8 mouse cellular contexts compared by ENCODE assay signal in the genomic region with DNA sequence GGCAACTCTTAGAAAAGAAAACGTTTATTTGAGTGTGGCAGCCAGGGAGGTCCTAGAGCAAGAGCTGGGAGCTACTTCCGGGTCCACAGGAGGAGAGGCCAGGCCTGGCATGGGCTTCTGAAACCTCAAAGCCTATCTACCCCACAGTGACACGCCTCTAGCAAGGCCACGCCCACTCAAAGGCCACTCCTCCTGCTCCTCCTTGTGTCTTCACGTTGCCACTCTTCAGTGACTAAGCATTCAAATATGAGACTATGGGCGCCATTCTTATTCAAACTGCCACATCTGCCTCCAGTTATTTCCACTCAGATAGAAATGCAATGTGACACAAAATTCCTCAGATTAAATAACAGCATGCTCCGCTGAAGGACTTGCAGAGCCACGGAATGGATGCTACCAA. TPM values are rescaled to one million over a fixed set of nuclear protein-coding genes. Genes with fewer than 3 reads are reported as not detected.
DNase-seq lines count a peak whose midpoint lies in the region; ATAC-seq and TF ChIP-seq lines count a peak whose summit lies in the region.

No protein-coding gene starts in this region.

- H3K4me3 ChIP-seq in ES-Bruce4 (ENCODE audit: low read depth, low read length) = peak overlapping the region; percentile 40
- no peak overlapping the region for H3K4me3 ChIP-seq in embryonic facial prominence, embryonic 14.5 days (ENCODE audit: low read depth, low read length)
- H3K4me3 ChIP-seq in intestine, postnatal 0 days (ENCODE audit: low read depth, low read length) = no peak overlapping the region
- H3K4me3 ChIP-seq in stomach, embryonic 14.5 days (ENCODE audit: low read depth, low read length) = no peak overlapping the region

- no peak for TF ChIP-seq POLR2A in ES-Bruce4 (IDR thresholded peaks at IDR 0.05; ENCODE audit: insufficient read depth, low read length)

- peak; percentile 67; the same call in 1 of the 2 replicates for ATAC-seq in embryonic facial prominence, embryonic 14.5 days (ENCODE audit: low read depth)
- ATAC-seq in intestine, postnatal 0 days = peak; percentile 71; the same call in 1 of the 2 replicates
- ATAC-seq in stomach, embryonic 14.5 days (ENCODE audit: insufficient number of reproducible peaks, insufficient read depth, low FRiP score, low read depth) = peak; percentile 83; the same call in 1 of the 2 replicates

- TF ChIP-seq CTCF in ES-Bruce4 (IDR thresholded peaks at IDR 0.05; ENCODE audit: low read depth, low read length) = no peak
- no peak for TF ChIP-seq CTCF in intestine, postnatal 0 days (IDR thresholded peaks at IDR 0.05; ENCODE audit: low read depth)

- DNase-seq in 416B (ENCODE audit: low read depth) = peak; percentile 79
- peak; percentile 90 for DNase-seq in embryonic facial prominence, embryonic 14.5 days (ENCODE audit: low spot score)
- peak; percentile 74 for DNase-seq in lung, postnatal 36 days
- DNase-seq in frontal cortex, postnatal 14 days (ENCODE audit: low spot score in 2 of 2) = no peak
- no peak for DNase-seq in urinary bladder, adult 2 months (ENCODE audit: low spot score)

- H3K36me3 ChIP-seq in ES-Bruce4 (ENCODE audit: control insufficient read depth, insufficient read depth, low read length, poor library complexity, severe bottlenecking) = no peaks in the 10 kb centered on the region
- peaks cover 11% of the 10 kb centered on the region; the same call in 1 of the 2 replicates for H3K36me3 ChIP-seq in embryonic facial prominence, embryonic 14.5 days (ENCODE audit: control insufficient read depth, insufficient read depth, low read length)
- no peaks in the 10 kb centered on the region; the same call in 1 of the 2 replicates for H3K36me3 ChIP-seq in intestine, postnatal 0 days (ENCODE audit: control insufficient read depth, insufficient read depth)
- H3K36me3 ChIP-seq in stomach, embryonic 14.5 days (ENCODE audit: control insufficient read depth, insufficient read depth, low read length) = no peaks in the 10 kb centered on the region; the same call in 1 of the 2 replicates

- peak overlapping the region; percentile 62 for H3K27ac ChIP-seq in ES-Bruce4 (ENCODE audit: insufficient read depth, low read length)
- H3K27ac ChIP-seq in embryonic facial prominence, embryonic 14.5 days (replicated peaks; ENCODE audit: low read depth, low read length) = peak overlapping the region; percentile 75
- H3K27ac ChIP-seq in intestine, postnatal 0 days (ENCODE audit: low read depth, low read length) = no peak overlapping the region
- no peak overlapping the region for H3K27ac ChIP-seq in stomach, embryonic 14.5 days (ENCODE audit: low read length)

- H3K9ac ChIP-seq in ES-Bruce4 (ENCODE audit: low read depth, poor library complexity, severe bottlenecking) = no peak overlapping the region; the same call in 1 of the 2 replicates
- H3K9ac ChIP-seq in embryonic facial prominence, embryonic 14.5 days (ENCODE audit: low read depth, low read length) = no peak overlapping the region
- no peak overlapping the region for H3K9ac ChIP-seq in intestine, postnatal 0 days (ENCODE audit: low read depth, low read length)
- H3K9ac ChIP-seq in stomach, embryonic 14.5 days (replicated peaks; ENCODE audit: low read depth, low read length) = no peak overlapping the region

- no peaks in the 10 kb centered on the region for H3K27me3 ChIP-seq in ES-Bruce4 (ENCODE audit: control insufficient read depth, insufficient read depth, low read length, poor library complexity, severe bottlenecking)
- no peaks in the 10 kb centered on the region for H3K27me3 ChIP-seq in embryonic facial prominence, embryonic 14.5 days (replicated peaks; ENCODE audit: control insufficient read depth, insufficient read depth, low read length)
- H3K27me3 ChIP-seq in intestine, postnatal 0 days (replicated peaks; ENCODE audit: control insufficient read depth, insufficient read depth, low read length) = no peaks in the 10 kb centered on the region
- H3K27me3 ChIP-seq in stomach, embryonic 14.5 days (ENCODE audit: control insufficient read depth, insufficient read depth, low read length) = no peaks in the 10 kb centered on the region

- no peaks in the 10 kb centered on the region for H3K9me3 ChIP-seq in ES-Bruce4 (replicated peaks; ENCODE audit: control insufficient read depth, insufficient read depth, low read length, poor library complexity, severe bottlenecking)
- H3K9me3 ChIP-seq in embryonic facial prominence, embryonic 14.5 days (ENCODE audit: control insufficient read depth, low read length) = no peaks in the 10 kb centered on the region
- H3K9me3 ChIP-seq in intestine, postnatal 0 days (ENCODE audit: control insufficient read depth) = no peaks in the 10 kb centered on the region
- no peaks in the 10 kb centered on the region; the same call in 1 of the 2 replicates for H3K9me3 ChIP-seq in stomach, embryonic 14.5 days (ENCODE audit: control insufficient read depth, low read depth, low read length)

- peak; percentile 31; the same call in 1 of the 2 replicates for TF ChIP-seq EP300 in ES-Bruce4 (IDR thresholded peaks at IDR 0.05; ENCODE audit: insufficient read depth, low read depth, low read length)

- H3K4me2 ChIP-seq in embryonic facial prominence, embryonic 14.5 days (ENCODE audit: low read depth, low read length) = peak overlapping the region; percentile 6; the same call in 1 of the 2 replicates
- peak overlapping the region; percentile 43; the same call in 1 of the 2 replicates for H3K4me2 ChIP-seq in intestine, postnatal 0 days (replicated peaks; ENCODE audit: low read depth)
- no peak overlapping the region for H3K4me2 ChIP-seq in stomach, embryonic 14.5 days (replicated peaks; ENCODE audit: low read depth, low read length)

- WGBS in embryonic facial prominence, embryonic 14.5 days = 11% methylated on average over 8 of the region's 8 CpGs
- WGBS in intestine, postnatal 0 days = 27% methylated on average over 8 of the region's 8 CpGs
- 26% methylated on average over 8 of the region's 8 CpGs for WGBS in stomach, embryonic 14.5 days

- peaks cover 4% of the 10 kb centered on the region for H3K4me1 ChIP-seq in ES-Bruce4 (ENCODE audit: control insufficient read depth, insufficient read depth, low read length)
- H3K4me1 ChIP-seq in embryonic facial prominence, embryonic 14.5 days (ENCODE audit: control insufficient read depth, insufficient read depth, low read length) = peaks cover 28% of the 10 kb centered on the region; the same call in 1 of the 2 replicates
- H3K4me1 ChIP-seq in intestine, postnatal 0 days (replicated peaks; ENCODE audit: control insufficient read depth, insufficient read depth, low read length) = no peaks in the 10 kb centered on the region
- peaks cover 2% of the 10 kb centered on the region; the same call in 1 of the 2 replicates for H3K4me1 ChIP-seq in stomach, embryonic 14.5 days (ENCODE audit: control insufficient read depth, insufficient read depth, low read length)

RNA-seq across cellular contexts. Expression of gene Uso1, which starts 9.2 kb away (rescaled TPM):
- 66.0 and 72.8 TPM in 2 replicates for polyA plus RNA-seq in ES-Bruce4 (2011; ENCODE audit: insufficient read depth, insufficient read length, low read depth, missing spikeins)
- polyA plus RNA-seq in embryonic facial prominence, embryonic 14.5 days (2014; fragmentation: Nextera tagmentation; extraction: Ambion mirVana) = 41.8 and 49.3 TPM in 2 replicates
- polyA plus RNA-seq in intestine, postnatal 0 days (2015; fragmentation: Nextera tagmentation; extraction: Ambion mirVana) = 61.5 and 68.8 TPM in 2 replicates
- polyA plus RNA-seq in stomach, embryonic 14.5 days (2014; fragmentation: Nextera tagmentation; extraction: Ambion mirVana) = 34.7 and 35.8 TPM in 2 replicates
- polyA plus RNA-seq in urinary bladder, adult 2 months (2012; rRNA removed) = 49.4 and 53.4 TPM in 2 replicates

RNA-seq across cellular contexts. Expression of gene G3bp2, which starts 45.1 kb away (rescaled TPM):
- 203 and 213 TPM in 2 replicates for polyA plus RNA-seq in ES-Bruce4 (2011; ENCODE audit: insufficient read depth, insufficient read length, low read depth, missing spikeins)
- 153 and 175 TPM in 2 replicates for polyA plus RNA-seq in embryonic facial prominence, embryonic 14.5 days (2014; fragmentation: Nextera tagmentation; extraction: Ambion mirVana)
- 121 and 132 TPM in 2 replicates for polyA plus RNA-seq in intestine, postnatal 0 days (2015; fragmentation: Nextera tagmentation; extraction: Ambion mirVana)
- polyA plus RNA-seq in stomach, embryonic 14.5 days (2014; fragmentation: Nextera tagmentation; extraction: Ambion mirVana) = 205 and 218 TPM in 2 replicates
- polyA plus RNA-seq in urinary bladder, adult 2 months (2012; rRNA removed) = 68.4 and 76.6 TPM in 2 replicates

Comparison
In these comparisons a context has a peak if more than half of its experiments do, and no peak if none do; other contexts are left out.
1. DNase-seq: peak in 416B (single experiment), embryonic facial prominence, embryonic 14.5 days (single experiment) and lung, postnatal 36 days (single experiment); none in frontal cortex, postnatal 14 days (0 of 2) and urinary bladder, adult 2 months (single experiment).
2. H3K27ac ChIP-seq: peak in ES-Bruce4 (single experiment) and embryonic facial prominence, embryonic 14.5 days (single experiment); none in intestine, postnatal 0 days (single experiment) and stomach, embryonic 14.5 days (single experiment).
3. Peak in every context shown above with its lines, with median percentiles within 50 percentile points of each other: ATAC-seq.